Mouse (Mus musculus): ENCODE data around the gene Tenm1. TPM values are rescaled to one million over a fixed set of nuclear protein-coding genes. Genes with fewer than 3 reads are reported as not detected.

The Tenm1 gene
- polyA plus RNA-seq, 1 experiment from 2014 or later, result 1.1 TPM

GRCm38 (mm10) chrX:43122491-43122890 lies 306.4 kb downstream of the Tenm1 start:
- no peak overlapping the region for H3K4me2 ChIP-seq (replicated peaks; ENCODE audit: low read depth, low read length)
- no peak overlapping the region for H3K4me3 ChIP-seq (ENCODE audit: low read length)
- ATAC-seq (ENCODE audit: low FRiP score, low TSS enrichment), result no peak
- H3K27ac ChIP-seq (ENCODE audit: low read depth, low read length), result no peak overlapping the region
- no peaks in the 10 kb centered on the region for H3K4me1 ChIP-seq (ENCODE audit: control insufficient read depth, insufficient read depth, low read length)
- no peaks in the 10 kb centered on the region for H3K9me3 ChIP-seq (ENCODE audit: control insufficient read depth, low read length)
- no peaks in the 10 kb centered on the region for H3K27me3 ChIP-seq (ENCODE audit: control insufficient read depth, insufficient read depth, low read length)
- H3K9ac ChIP-seq (ENCODE audit: low read depth, low read length), result no peak overlapping the region
- H3K36me3 ChIP-seq (ENCODE audit: control insufficient read depth, insufficient read depth, low read length), result no peaks in the 10 kb centered on the region
- 65% methylated on average over 1 of the region's 1 CpGs for WGBS

GRCm38 (mm10) chrX:43122001-43122400 lies 306.9 kb downstream of the Tenm1 start:
- Histone ChIP-seq H3K9me3 (ENCODE audit: control insufficient read depth, low read length) (no peaks in the 10 kb centered on the region), H3K36me3 (ENCODE audit: control insufficient read depth, insufficient read depth, low read length) (no peaks in the 10 kb centered on the region), H3K9ac (ENCODE audit: low read depth, low read length) (no peak overlapping the region), H3K4me3 (ENCODE audit: low read length) (no peak overlapping the region), H3K4me1 (ENCODE audit: control insufficient read depth, insufficient read depth, low read length) (no peaks in the 10 kb centered on the region), H3K27ac (ENCODE audit: low read depth, low read length) (no peak overlapping the region), H3K4me2 (replicated peaks; ENCODE audit: low read depth, low read length) (no peak overlapping the region), H3K27me3 (ENCODE audit: control insufficient read depth, insufficient read depth, low read length) (no peaks in the 10 kb centered on the region)
- no peak for ATAC-seq (ENCODE audit: low FRiP score, low TSS enrichment)
- 93% methylated on average over 1 of the region's 1 CpGs for WGBS

- H3K4me2 ChIP-seq (replicated peaks; ENCODE audit: low read depth, low read length), result no peak overlapping the region
- H3K36me3 ChIP-seq (ENCODE audit: control insufficient read depth, insufficient read depth, low read length), result no peaks in the 10 kb centered on the region
- no peak for ATAC-seq (ENCODE audit: low FRiP score, low TSS enrichment)
- H3K27me3 ChIP-seq (ENCODE audit: control insufficient read depth, insufficient read depth, low read length), result no peaks in the 10 kb centered on the region
- no peak overlapping the region for H3K9ac ChIP-seq (ENCODE audit: low read depth, low read length)
- WGBS, result 92% methylated on average over 2 of the region's 2 CpGs
- no peak overlapping the region for H3K27ac ChIP-seq (ENCODE audit: low read depth, low read length)
- no peaks in the 10 kb centered on the region for H3K9me3 ChIP-seq (ENCODE audit: control insufficient read depth, low read length)
- no peaks in the 10 kb centered on the region for H3K4me1 ChIP-seq (ENCODE audit: control insufficient read depth, insufficient read depth, low read length)
- H3K4me3 ChIP-seq (ENCODE audit: low read length), result no peak overlapping the region
Observed at GRCm38 (mm10) chrX:42986100-42986499, 442.8 kb downstream of the Tenm1 start.

- no peak overlapping the region for H3K27ac ChIP-seq (ENCODE audit: low read depth, low read length)
- no peak overlapping the region for H3K4me2 ChIP-seq (replicated peaks; ENCODE audit: low read depth, low read length)
- H3K4me3 ChIP-seq (ENCODE audit: low read length), result no peak overlapping the region
- ATAC-seq (ENCODE audit: low FRiP score, low TSS enrichment), result no peak
- H3K4me1 ChIP-seq (ENCODE audit: control insufficient read depth, insufficient read depth, low read length), result no peaks in the 10 kb centered on the region
- no peaks in the 10 kb centered on the region for H3K36me3 ChIP-seq (ENCODE audit: control insufficient read depth, insufficient read depth, low read length)
- H3K9ac ChIP-seq (ENCODE audit: low read depth, low read length), result no peak overlapping the region
- H3K27me3 ChIP-seq (ENCODE audit: control insufficient read depth, insufficient read depth, low read length), result no peaks in the 10 kb centered on the region
- H3K9me3 ChIP-seq (ENCODE audit: control insufficient read depth, low read length), result no peaks in the 10 kb centered on the region
- WGBS, result 4% methylated on average over 1 of the region's 1 CpGs
Observed at GRCm38 (mm10) chrX:42973562-42973961, 455.4 kb downstream of the Tenm1 start.

- H3K4me2 ChIP-seq (replicated peaks; ENCODE audit: low read depth, low read length), result no peak overlapping the region
- H3K27ac ChIP-seq (ENCODE audit: low read depth, low read length), result no peak overlapping the region
- H3K4me1 ChIP-seq (ENCODE audit: control insufficient read depth, insufficient read depth, low read length), result no peaks in the 10 kb centered on the region
- WGBS, result 75% methylated on average over 5 of the region's 5 CpGs
- H3K27me3 ChIP-seq (ENCODE audit: control insufficient read depth, insufficient read depth, low read length), result no peaks in the 10 kb centered on the region
- ATAC-seq (ENCODE audit: low FRiP score, low TSS enrichment), result no peak
- no peak overlapping the region for H3K9ac ChIP-seq (ENCODE audit: low read depth, low read length)
- no peaks in the 10 kb centered on the region for H3K36me3 ChIP-seq (ENCODE audit: control insufficient read depth, insufficient read depth, low read length)
- H3K9me3 ChIP-seq (ENCODE audit: control insufficient read depth, low read length), result no peaks in the 10 kb centered on the region
- no peak overlapping the region for H3K4me3 ChIP-seq (ENCODE audit: low read length)
Observed at GRCm38 (mm10) chrX:42967611-42968010, 461.3 kb downstream of the Tenm1 start.

- no peak for ATAC-seq (ENCODE audit: low FRiP score, low TSS enrichment)
- Histone ChIP-seq H3K27me3 (ENCODE audit: control insufficient read depth, insufficient read depth, low read length) (no peaks in the 10 kb centered on the region), H3K36me3 (ENCODE audit: control insufficient read depth, insufficient read depth, low read length) (no peaks in the 10 kb centered on the region), H3K4me3 (ENCODE audit: low read length) (no peak overlapping the region), H3K9ac (ENCODE audit: low read depth, low read length) (no peak overlapping the region), H3K9me3 (ENCODE audit: control insufficient read depth, low read length) (no peaks in the 10 kb centered on the region), H3K27ac (ENCODE audit: low read depth, low read length) (no peak overlapping the region), H3K4me1 (ENCODE audit: control insufficient read depth, insufficient read depth, low read length) (no peaks in the 10 kb centered on the region), H3K4me2 (replicated peaks; ENCODE audit: low read depth, low read length) (no peak overlapping the region)
- 80% methylated on average over 1 of the region's 1 CpGs for WGBS
Observed at GRCm38 (mm10) chrX:42861731-42862130, 567.2 kb downstream of the Tenm1 start.

- Histone ChIP-seq H3K4me2 (replicated peaks; ENCODE audit: low read depth, low read length) (no peak overlapping the region), H3K4me1 (ENCODE audit: control insufficient read depth, insufficient read depth, low read length) (no peaks in the 10 kb centered on the region), H3K27me3 (ENCODE audit: control insufficient read depth, insufficient read depth, low read length) (no peaks in the 10 kb centered on the region), H3K27ac (ENCODE audit: low read depth, low read length) (no peak overlapping the region), H3K9me3 (ENCODE audit: control insufficient read depth, low read length) (no peaks in the 10 kb centered on the region), H3K9ac (ENCODE audit: low read depth, low read length) (no peak overlapping the region), H3K36me3 (ENCODE audit: control insufficient read depth, insufficient read depth, low read length) (no peaks in the 10 kb centered on the region), H3K4me3 (ENCODE audit: low read length) (no peak overlapping the region)
- ATAC-seq (ENCODE audit: low FRiP score, low TSS enrichment), result no peak
- 64% methylated on average over 4 of the region's 4 CpGs for WGBS
Observed at GRCm38 (mm10) chrX:42781566-42781965, 647.4 kb downstream of the Tenm1 start.

GRCm38 (mm10) chrX:42718078-42718785 lies 710.7 kb downstream of the Tenm1 start:
- H3K9me3 ChIP-seq (ENCODE audit: control insufficient read depth, low read length), result no peaks in the 10 kb centered on the region
- 89% methylated on average over 3 of the region's 3 CpGs for WGBS
- no peak overlapping the region for H3K27ac ChIP-seq (ENCODE audit: low read depth, low read length)
- H3K4me3 ChIP-seq (ENCODE audit: low read length), result no peak overlapping the region
- H3K4me1 ChIP-seq (ENCODE audit: control insufficient read depth, insufficient read depth, low read length), result no peaks in the 10 kb centered on the region
- H3K9ac ChIP-seq (ENCODE audit: low read depth, low read length), result no peak overlapping the region
- ATAC-seq (ENCODE audit: low FRiP score, low TSS enrichment), result no peak
- no peaks in the 10 kb centered on the region for H3K36me3 ChIP-seq (ENCODE audit: control insufficient read depth, insufficient read depth, low read length)
- no peak overlapping the region for H3K4me2 ChIP-seq (replicated peaks; ENCODE audit: low read depth, low read length)
- no peaks in the 10 kb centered on the region for H3K27me3 ChIP-seq (ENCODE audit: control insufficient read depth, insufficient read depth, low read length)

GRCm38 (mm10) chrX:42700291-42700690 lies 728.6 kb downstream of the Tenm1 start:
- Histone ChIP-seq H3K4me1 (ENCODE audit: control insufficient read depth, insufficient read depth, low read length) (no peaks in the 10 kb centered on the region), H3K9ac (ENCODE audit: low read depth, low read length) (no peak overlapping the region), H3K9me3 (ENCODE audit: control insufficient read depth, low read length) (no peaks in the 10 kb centered on the region), H3K27ac (ENCODE audit: low read depth, low read length) (no peak overlapping the region), H3K27me3 (ENCODE audit: control insufficient read depth, insufficient read depth, low read length) (no peaks in the 10 kb centered on the region), H3K4me3 (ENCODE audit: low read length) (no peak overlapping the region), H3K4me2 (replicated peaks; ENCODE audit: low read depth, low read length) (no peak overlapping the region), H3K36me3 (ENCODE audit: control insufficient read depth, insufficient read depth, low read length) (no peaks in the 10 kb centered on the region)
- no peak for ATAC-seq (ENCODE audit: low FRiP score, low TSS enrichment)
- 61% methylated on average over 3 of the region's 3 CpGs for WGBS
